Mouse (Mus musculus): ENCODE results near the gene Hist1h2af. TPM values are rescaled to one million over a fixed set of nuclear protein-coding genes. Genes with fewer than 3 reads are reported as not detected.
"Not testable (repeated sequence)": the region's sequence is repeated elsewhere in the genome, so short reads cannot be mapped to it uniquely, and the experiment has no call there.

Hist1h2af gene
- total and polyA plus RNA-seq, 3 experiments = 530 to 1,681 (median 1,417) TPM

GRCm38 (mm10) chr13:23561883-23562659, 28.4 kb downstream of the Hist1h2af start, which contains the start of gene Hist1h3e:
Gene Hist1h3e (minus strand): TSS chr13:23562369.
- peak; percentile 98 for TF ChIP-seq POLR2AphosphoS5 (IDR thresholded peaks at IDR 0.05; ENCODE audit: insufficient replicate concordance, low read depth, low read length)
- DNase-seq (ENCODE audit: low spot score) (peak; percentile 73), ATAC-seq (ENCODE audit: extremely low read depth, insufficient number of reproducible peaks, low FRiP score, poor library complexity, severe bottlenecking) (peak; percentile 90)
- not testable (repeated sequence) for H3K9me3 ChIP-seq (replicated peaks); H3K36me3 ChIP-seq (replicated peaks); H3K27me3 ChIP-seq (ENCODE audit: insufficient read depth, low read length)
- Histone ChIP-seq H3K4me1 (ENCODE audit: insufficient read depth, low read depth, low read length) (peaks cover 22% of the 10 kb centered on the region), H3K4me3 (ENCODE audit: low read depth, low read length) (peak within 1 kb of the TSS; percentile 66)

- TF ChIP-seq CTCF (IDR thresholded peaks at IDR 0.05; ENCODE audit: low read depth, low read length) (no peak), TAL1 (conservative IDR thresholded peaks at IDR 0.05; ENCODE audit: low read depth, low read length) (peak; percentile 50; the same call in 1 of the 2 replicates), GATA1 (IDR thresholded peaks at IDR 0.05; ENCODE audit: borderline replicate concordance, low read length) (no peak), POLR2AphosphoS5 (IDR thresholded peaks at IDR 0.05; ENCODE audit: insufficient replicate concordance, low read depth, low read length) (no peak)
- Histone ChIP-seq H3K4me1 (ENCODE audit: insufficient read depth, low read depth, low read length) (peaks cover 21% of the 10 kb centered on the region), H3K9me3 (replicated peaks) (no peaks in the 10 kb centered on the region), H3K4me3 (ENCODE audit: low read depth, low read length) (peak overlapping the region; percentile 50; the same call in 1 of the 2 replicates), H3K36me3 (replicated peaks) (no peaks in the 10 kb centered on the region), H3K27me3 (ENCODE audit: insufficient read depth, low read length) (no peaks in the 10 kb centered on the region)
- ATAC-seq (ENCODE audit: extremely low read depth, insufficient number of reproducible peaks, low FRiP score, poor library complexity, severe bottlenecking) (peak; percentile 42), DNase-seq (ENCODE audit: low spot score) (peak; percentile 32)
Observed at GRCm38 (mm10) chr13:23562699-23563462, 29.2 kb downstream of the Hist1h2af start.

DNA sequence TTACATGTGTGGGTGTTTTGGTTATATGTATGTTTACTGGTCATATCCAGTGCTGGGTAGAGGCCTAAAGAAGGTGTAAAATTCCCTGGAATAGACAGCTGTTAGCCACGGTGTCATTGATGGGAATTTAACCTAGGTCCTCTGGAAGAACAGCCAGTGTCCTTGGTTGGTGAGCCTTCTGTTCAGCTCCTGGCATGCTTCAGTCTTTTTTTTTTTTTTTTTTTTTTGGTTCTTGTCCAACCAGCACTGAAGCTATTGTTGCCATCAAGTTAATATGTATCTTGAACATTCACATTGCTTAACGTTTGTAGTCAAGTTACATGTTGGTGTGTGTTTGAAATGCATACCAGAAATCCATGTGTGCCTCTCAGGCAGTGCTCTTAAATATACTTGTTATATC, 30.8 kb downstream of the Hist1h2af start:
- Histone ChIP-seq H3K4me3 (ENCODE audit: low read depth, low read length) (no peak overlapping the region), H3K4me1 (ENCODE audit: insufficient read depth, low read depth, low read length) (peaks cover 23% of the 10 kb centered on the region), H3K27me3 (ENCODE audit: insufficient read depth, low read length) (no peaks in the 10 kb centered on the region), H3K9me3 (replicated peaks) (no peaks in the 10 kb centered on the region), H3K36me3 (replicated peaks) (no peaks in the 10 kb centered on the region)
- DNase-seq (ENCODE audit: low spot score) = no peak
- TF ChIP-seq TAL1 (conservative IDR thresholded peaks at IDR 0.05; ENCODE audit: low read depth, low read length) (no peak), GATA1 (IDR thresholded peaks at IDR 0.05; ENCODE audit: borderline replicate concordance, low read length) (no peak), CTCF (IDR thresholded peaks at IDR 0.05; ENCODE audit: low read depth, low read length) (no peak), GATA2 (IDR thresholded peaks at IDR 0.05; ENCODE audit: borderline replicate concordance, low read depth, low read length) (no peak), POLR2AphosphoS5 (IDR thresholded peaks at IDR 0.05; ENCODE audit: insufficient replicate concordance, low read depth, low read length) (no peak)
- no peak for ATAC-seq (ENCODE audit: extremely low read depth, insufficient number of reproducible peaks, low FRiP score, poor library complexity, severe bottlenecking)

DNA sequence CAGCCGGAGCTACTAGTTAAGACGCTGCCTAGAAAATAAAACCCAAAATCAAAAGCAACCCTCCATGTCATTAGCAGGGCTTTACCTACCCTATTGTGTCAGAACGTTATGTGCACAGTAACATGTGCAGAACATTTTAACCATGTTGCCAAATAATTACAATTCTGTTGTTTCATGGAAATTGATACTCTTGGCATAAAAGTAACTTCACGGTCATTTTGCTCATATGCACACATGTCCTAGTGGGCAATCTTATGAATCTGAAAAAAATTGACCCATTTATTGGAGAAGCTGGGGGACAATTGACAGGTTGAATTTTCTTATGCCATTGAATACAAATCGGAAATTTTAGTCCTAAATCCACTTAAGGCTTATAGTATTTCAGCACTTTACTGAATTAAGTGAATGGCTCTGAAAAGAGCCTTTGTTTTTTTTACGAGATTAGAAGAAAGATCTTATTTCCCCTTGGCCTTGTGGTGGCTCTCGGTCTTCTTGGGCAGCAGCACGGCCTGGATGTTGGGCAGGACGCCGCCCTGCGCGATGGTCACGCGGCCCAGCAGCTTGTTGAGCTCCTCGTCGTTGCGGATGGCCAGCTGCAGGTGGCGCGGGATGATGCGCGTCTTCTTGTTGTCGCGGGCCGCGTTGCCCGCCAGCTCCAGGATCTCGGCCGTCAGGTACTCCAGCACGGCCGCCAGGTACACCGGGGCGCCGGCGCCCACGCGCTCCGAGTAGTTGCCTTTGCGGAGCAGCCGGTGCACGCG, 36.7 kb downstream of the Hist1h2af start:
- ATAC-seq (ENCODE audit: extremely low read depth, insufficient number of reproducible peaks, low FRiP score, poor library complexity, severe bottlenecking); H3K27me3 ChIP-seq (ENCODE audit: insufficient read depth, low read length); H3K9me3 ChIP-seq (replicated peaks); H3K36me3 ChIP-seq (replicated peaks); DNase-seq (ENCODE audit: low spot score): not testable (repeated sequence)
- peak; percentile 99 for TF ChIP-seq POLR2AphosphoS5 (IDR thresholded peaks at IDR 0.05; ENCODE audit: insufficient replicate concordance, low read depth, low read length)
- Histone ChIP-seq H3K4me3 (ENCODE audit: low read depth, low read length) (peak overlapping the region; percentile 58; the same call in 1 of the 2 replicates), H3K4me1 (ENCODE audit: insufficient read depth, low read depth, low read length) (peaks cover 13% of the 10 kb centered on the region)

DNA sequence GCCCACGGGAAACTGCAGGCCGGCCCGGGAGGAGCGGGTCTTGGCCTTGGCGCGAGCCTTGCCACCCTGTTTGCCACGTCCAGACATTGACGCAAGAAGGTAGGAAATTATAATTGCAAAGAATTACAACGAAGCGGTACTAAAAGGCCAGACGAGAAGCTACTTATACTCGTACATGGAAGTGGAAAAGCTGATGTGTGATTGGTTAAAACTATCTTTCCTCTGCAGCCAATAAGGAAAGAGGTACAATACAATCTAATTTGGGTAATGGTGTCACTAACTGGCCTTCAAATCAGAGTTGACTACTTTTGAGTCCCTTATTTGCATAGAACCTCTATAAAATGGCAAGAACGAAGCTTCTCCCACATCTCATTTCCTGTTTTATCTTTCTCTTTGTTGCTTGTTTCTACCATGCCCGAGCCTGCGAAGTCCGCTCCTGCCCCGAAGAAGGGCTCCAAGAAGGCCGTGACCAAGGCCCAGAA, 37.4 kb downstream of the Hist1h2af start, which contains the start of the genes Hist1h2ae and Hist1h2bg:
Gene Hist1h2ae (minus strand): TSS at position 199 of the 482 bp plus-strand sequence.
Gene Hist1h2bg (plus strand): TSS at position 375 of the 482 bp plus-strand sequence.
- ATAC-seq (ENCODE audit: extremely low read depth, insufficient number of reproducible peaks, low FRiP score, poor library complexity, severe bottlenecking) (peak; percentile 75), DNase-seq (ENCODE audit: low spot score) (peak; percentile 56)
- Histone ChIP-seq H3K4me3 (ENCODE audit: low read depth, low read length) (peak within 1 kb of the TSS; percentile 64; the same call in 1 of the 2 replicates), H3K36me3 (replicated peaks) (no peaks in the 10 kb centered on the region), H3K27me3 (ENCODE audit: insufficient read depth, low read length) (no peaks in the 10 kb centered on the region), H3K4me1 (ENCODE audit: insufficient read depth, low read depth, low read length) (peaks cover 13% of the 10 kb centered on the region; the same call in 1 of the 2 replicates), H3K9me3 (replicated peaks) (no peaks in the 10 kb centered on the region)
- TF ChIP-seq GATA2 (IDR thresholded peaks at IDR 0.05; ENCODE audit: borderline replicate concordance, low read depth, low read length) = no peak
- no peak for TF ChIP-seq GATA1 (IDR thresholded peaks at IDR 0.05; ENCODE audit: borderline replicate concordance, low read length)
- TF ChIP-seq CTCF (IDR thresholded peaks at IDR 0.05; ENCODE audit: low read depth, low read length) = no peak
- TF ChIP-seq TAL1 (conservative IDR thresholded peaks at IDR 0.05; ENCODE audit: low read depth, low read length) = no peak
- no peak; the same call in 1 of the 2 replicates for TF ChIP-seq POLR2AphosphoS5 (IDR thresholded peaks at IDR 0.05; ENCODE audit: insufficient replicate concordance, low read depth, low read length)

Data from G1E (cell line).